Mouse (Mus musculus): ENCODE measurements around the gene Mroh8. TPM values are rescaled to one million over a fixed set of nuclear protein-coding genes. Genes with fewer than 3 reads are reported as not detected.

Gene Mroh8
- total RNA-seq (2021) = not detected

DNA sequence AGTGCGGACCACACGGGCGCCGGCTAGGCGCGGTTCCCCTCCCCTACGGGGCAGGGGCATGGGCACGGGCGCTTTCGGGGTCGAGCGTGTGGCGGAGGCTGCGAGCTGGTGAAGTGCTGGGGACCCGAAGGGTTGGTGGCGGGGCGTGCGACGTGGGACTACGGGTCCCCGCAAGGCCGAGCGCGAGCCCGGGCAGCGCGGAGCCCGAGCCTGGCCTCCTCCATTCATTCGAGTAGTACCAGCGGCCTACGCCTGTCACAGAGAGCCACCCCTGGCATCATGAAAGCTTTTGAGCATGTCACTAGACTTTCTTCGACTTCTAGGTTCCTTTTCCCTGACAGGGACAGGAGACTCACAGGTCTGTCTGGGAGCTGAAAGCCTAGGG is at the start of gene Mroh8:
TSS of gene Mroh8 (minus strand) at position 134 of the 385 bp plus-strand sequence.
- intact Hi-C loops (cut with DNase I) = loop anchor here (5.0 kb wide), 1 partner anchor 72 kb away; no protein-coding TSS in a partner anchor
- DNase-seq (ENCODE audit: low spot score) = no peak

GRCm38 (mm10) chr2:157328570-157328969 is 49.2 kb upstream of the Mroh8 start:
- intact Hi-C loops (cut with DNase I) = no loop called here
- DNase-seq (ENCODE audit: low spot score) = no peak

- intact Hi-C loops (cut with DNase I) = no loop called here
- no peak for DNase-seq (ENCODE audit: low spot score)
Measured at GRCm38 (mm10) chr2:157328106-157328505, 48.8 kb upstream of the Mroh8 start.

DNA sequence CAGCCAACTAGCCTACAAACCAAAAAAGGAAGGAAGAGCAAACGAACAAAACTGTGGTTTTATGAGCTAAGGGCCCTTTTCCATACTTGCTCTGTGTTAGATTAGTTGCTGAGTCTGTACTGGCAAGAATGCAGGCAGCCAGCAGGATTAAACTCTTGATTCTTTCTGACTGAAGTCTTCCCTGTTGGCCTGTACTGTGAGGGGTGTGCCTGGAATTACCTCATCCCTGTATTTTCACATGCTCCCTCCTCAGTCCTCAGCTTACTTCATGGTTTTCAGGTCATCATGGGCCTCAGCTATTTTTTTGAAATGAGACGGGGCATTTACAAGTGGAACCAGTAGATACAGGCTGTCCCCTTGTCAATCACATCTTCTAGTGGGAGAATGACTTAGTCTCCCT is 45.9 kb upstream of the Mroh8 start:
- no peak for DNase-seq (ENCODE audit: low spot score)
- intact Hi-C loops (cut with DNase I) = no loop called here

DNA sequence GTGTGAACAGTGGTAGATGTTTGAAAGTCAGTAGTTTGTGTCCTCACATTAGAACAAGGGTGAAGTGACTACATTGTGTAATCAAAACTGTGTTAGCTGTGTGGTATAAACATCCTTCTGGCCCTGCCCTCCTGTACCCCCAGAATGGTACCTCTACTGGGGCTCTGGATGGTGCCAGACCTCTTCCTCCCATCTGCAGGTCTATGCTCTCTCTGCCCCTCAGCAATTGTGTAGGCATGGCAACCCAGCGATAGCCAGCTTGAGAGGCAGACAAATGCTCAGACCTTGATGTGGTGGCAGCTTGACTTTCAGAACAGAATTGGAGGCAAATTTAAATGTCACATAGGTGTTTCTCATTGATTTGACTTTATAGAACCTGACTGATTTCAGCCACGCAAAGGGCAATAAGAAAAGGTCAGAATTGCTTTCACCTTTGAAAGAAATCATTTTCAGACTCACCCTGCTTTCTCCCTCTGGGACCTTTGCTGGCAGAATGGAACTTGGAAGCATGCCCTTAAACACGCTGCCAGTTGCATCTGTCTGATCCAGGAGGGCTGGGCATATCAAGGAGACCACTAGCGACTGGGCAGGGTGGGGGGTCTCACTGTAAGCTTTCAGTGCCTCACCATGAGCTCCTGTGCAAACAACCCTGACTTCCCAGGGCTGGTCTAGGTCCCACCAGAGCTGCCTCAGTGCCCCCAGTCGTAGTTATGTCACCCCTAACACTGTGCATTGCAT is 42.8 kb upstream of the Mroh8 start:
- intact Hi-C loops (cut with DNase I) = no loop called here
- DNase-seq (ENCODE audit: low spot score) = no peak

DNA sequence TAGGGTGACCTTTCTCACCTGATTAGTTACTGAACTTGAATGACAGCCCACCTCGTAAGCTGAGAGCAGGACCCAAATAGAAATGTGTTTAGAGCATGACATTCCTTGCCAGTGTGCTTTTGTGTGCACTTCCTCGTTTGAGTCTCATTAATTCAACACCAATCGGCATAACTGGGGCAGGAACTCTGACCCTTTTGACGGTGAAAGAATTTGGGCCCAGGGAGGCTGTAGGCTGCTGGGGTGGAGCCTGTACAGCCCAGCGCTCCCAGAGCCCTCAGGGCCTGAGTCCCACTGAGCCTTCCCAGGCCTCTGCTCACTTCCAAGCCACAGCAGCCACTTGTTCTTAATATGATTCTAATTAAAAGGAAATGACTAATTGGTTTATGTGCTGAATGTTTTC is 41.5 kb upstream of the Mroh8 start:
- intact Hi-C loops (cut with DNase I) = no loop called here
- no peak for DNase-seq (ENCODE audit: low spot score)

- DNase-seq (ENCODE audit: low spot score) = no peak
- intact Hi-C loops (cut with DNase I) = no loop called here
Measured at GRCm38 (mm10) chr2:157320135-157320534, 40.8 kb upstream of the Mroh8 start.

DNA sequence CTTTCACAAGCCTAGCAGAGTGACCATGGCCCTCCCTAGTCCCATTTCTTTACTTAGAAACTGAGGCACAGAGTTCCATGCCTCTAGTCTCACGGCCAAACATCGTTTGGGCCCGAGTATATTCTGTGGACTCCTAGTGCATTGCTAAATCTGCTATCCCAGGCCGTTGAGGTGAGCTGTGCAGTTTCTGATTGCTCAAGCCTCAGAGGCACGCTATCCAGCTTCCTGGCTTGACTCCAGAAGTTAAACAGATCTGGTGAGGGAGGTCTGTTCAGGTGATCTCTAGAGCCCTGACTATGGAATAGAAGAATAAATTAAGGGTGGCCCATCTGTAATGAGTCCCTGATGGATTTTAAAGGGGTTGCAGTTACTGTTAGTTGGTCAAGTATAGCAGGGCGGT is 37.9 kb upstream of the Mroh8 start:
- intact Hi-C loops (cut with DNase I) = no loop called here
- DNase-seq (ENCODE audit: low spot score) = no peak

GRCm38 (mm10) chr2:157316358-157316933 is 37.1 kb upstream of the Mroh8 start:
- intact Hi-C loops (cut with DNase I) = no loop called here
- DNase-seq (ENCODE audit: low spot score) = no peak

DNA sequence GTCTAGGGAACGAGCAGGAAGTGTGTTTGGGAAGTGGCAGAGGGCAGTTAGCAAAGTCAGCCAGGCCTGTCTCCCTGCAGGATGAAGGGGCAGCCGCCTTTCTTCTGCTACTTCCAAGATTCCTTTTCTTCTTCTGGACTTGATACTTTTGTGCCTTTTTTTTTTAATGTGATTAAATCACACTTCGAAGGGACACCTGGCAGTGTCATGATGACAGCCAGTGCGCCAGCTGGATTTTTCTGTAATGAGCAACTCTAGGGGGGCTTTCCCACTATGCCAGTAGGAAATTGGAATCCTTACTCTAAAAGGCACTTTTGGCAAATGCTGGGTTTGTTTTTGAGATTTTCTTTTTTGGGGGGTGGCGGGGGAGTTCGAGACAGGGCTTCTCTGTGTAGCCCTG is 36.1 kb upstream of the Mroh8 start:
- no peak for DNase-seq (ENCODE audit: low spot score)
- intact Hi-C loops (cut with DNase I) = no loop called here

GRCm38 (mm10) chr2:157314310-157314709 is 35.0 kb upstream of the Mroh8 start:
- intact Hi-C loops (cut with DNase I) = no loop called here

GRCm38 (mm10) chr2:157313718-157314117 is 34.4 kb upstream of the Mroh8 start:
- intact Hi-C loops (cut with DNase I) = no loop called here
- DNase-seq (ENCODE audit: low spot score) = no peak

More at GRCm38 (mm10) chr2:157314310-157314709, 35.0 kb upstream of the Mroh8 start:
- no peak for DNase-seq (ENCODE audit: low spot score)

GRCm38 (mm10) chr2:157310963-157311637 is 31.8 kb upstream of the Mroh8 start:
- DNase-seq (ENCODE audit: low spot score) = no peak
- intact Hi-C loops (cut with DNase I) = no loop called here

DNA sequence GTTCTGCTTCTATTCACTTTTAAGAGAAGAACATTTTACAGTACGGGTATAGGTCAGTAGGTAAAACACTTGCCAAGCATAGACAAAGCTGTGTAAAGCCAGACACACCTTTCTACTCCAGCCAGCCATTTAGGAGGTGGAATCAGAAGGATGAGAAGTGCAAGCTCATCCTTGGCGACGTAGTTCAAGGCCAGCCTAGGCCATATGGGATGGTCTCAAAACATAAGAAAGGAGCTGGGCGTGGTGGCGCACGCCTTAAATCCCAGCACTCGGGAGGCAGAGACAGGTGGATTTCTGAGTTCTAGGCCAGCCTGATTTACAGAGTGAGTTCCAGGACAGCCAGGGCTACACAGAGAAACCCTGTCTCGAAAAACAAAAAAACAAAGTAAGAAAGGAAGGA is 30.3 kb upstream of the Mroh8 start:
- intact Hi-C loops (cut with DNase I) = no loop called here
- no peak for DNase-seq (ENCODE audit: low spot score)

GRCm38 (mm10) chr2:157308273-157308917 is 29.0 kb upstream of the Mroh8 start:
- intact Hi-C loops (cut with DNase I) = no loop called here
- no peak for DNase-seq (ENCODE audit: low spot score)

DNA sequence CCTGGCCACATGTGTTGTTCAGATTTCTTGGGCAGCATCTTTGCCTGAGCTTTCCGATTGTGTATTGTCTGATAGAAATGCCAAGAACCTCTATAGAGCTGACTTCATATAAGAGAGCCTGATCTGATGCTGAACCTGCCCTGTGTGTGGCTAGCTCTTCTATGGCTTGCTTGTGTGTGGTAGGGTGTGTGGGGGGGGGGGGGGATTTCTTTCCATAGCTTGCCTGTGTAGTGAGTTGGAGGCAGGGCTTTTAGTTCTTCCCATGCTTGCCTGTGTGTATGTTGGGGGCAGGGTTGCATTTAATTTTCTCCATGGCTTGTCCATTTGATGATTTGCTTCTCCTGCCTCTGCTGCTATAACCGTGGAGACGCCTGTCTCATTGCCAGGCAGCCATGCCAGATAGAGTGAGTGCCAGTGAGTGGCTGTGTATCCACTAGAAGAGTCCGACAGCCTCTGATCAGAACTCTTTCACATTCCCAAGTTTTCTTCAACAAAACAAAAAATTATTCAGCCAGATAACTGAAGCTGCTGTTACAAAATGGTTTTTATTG is 28.4 kb upstream of the Mroh8 start:
- DNase-seq (ENCODE audit: low spot score) = no peak
- intact Hi-C loops (cut with DNase I) = no loop called here

- no peak for DNase-seq (ENCODE audit: low spot score)
- intact Hi-C loops (cut with DNase I) = no loop called here
Measured at GRCm38 (mm10) chr2:157306091-157307032, 27.0 kb upstream of the Mroh8 start.

GRCm38 (mm10) chr2:157303096-157303495 is 23.7 kb upstream of the Mroh8 start:
- intact Hi-C loops (cut with DNase I) = no loop called here

GRCm38 (mm10) chr2:157300051-157300450 is 20.7 kb upstream of the Mroh8 start:
- intact Hi-C loops (cut with DNase I) = no loop called here
- no peak for DNase-seq (ENCODE audit: low spot score)

More at GRCm38 (mm10) chr2:157303096-157303495, 23.7 kb upstream of the Mroh8 start:
- DNase-seq (ENCODE audit: low spot score) = no peak
